Mouse (Mus musculus): ENCODE results near the gene Sorbs1. TPM values are rescaled to one million over a fixed set of nuclear protein-coding genes. Genes with fewer than 3 reads are reported as not detected.

Gene Sorbs1
- polyA plus RNA-seq, 1 experiment from 2014 or later, result 97.2 TPM

- H3K4me2 ChIP-seq (replicated peaks; ENCODE audit: low read depth, low read length), result no peak overlapping the region
- H3K36me3 ChIP-seq (ENCODE audit: control insufficient read depth, insufficient read depth, low read length), result no peaks in the 10 kb centered on the region
- H3K4me3 ChIP-seq (ENCODE audit: low read depth, low read length), result no peak overlapping the region
- H3K9ac ChIP-seq (ENCODE audit: low read depth, low read length), result no peak overlapping the region
- DNase-seq (ENCODE audit: low spot score), result no peak
- no peaks in the 10 kb centered on the region for H3K9me3 ChIP-seq (ENCODE audit: control insufficient read depth, low read length)
- no peak overlapping the region for H3K27ac ChIP-seq (ENCODE audit: low read depth, low read length)
- 70% methylated on average over 6 of the region's 6 CpGs for WGBS
- ATAC-seq (ENCODE audit: low FRiP score), result no peak
- H3K4me1 ChIP-seq (replicated peaks; ENCODE audit: control insufficient read depth, insufficient read depth, low read length), result peaks cover 2% of the 10 kb centered on the region; the same call in 1 of the 2 replicates
- H3K27me3 ChIP-seq (ENCODE audit: control insufficient read depth, insufficient read depth, low read length), result no peaks in the 10 kb centered on the region
Measured at GRCm38 (mm10) chr19:40462892-40463291, 50.7 kb downstream of the Sorbs1 start.

GRCm38 (mm10) chr19:40462481-40462880 is 51.1 kb downstream of the Sorbs1 start:
- ATAC-seq (ENCODE audit: low FRiP score) (no peak), DNase-seq (ENCODE audit: low spot score) (no peak)
- H3K4me2 ChIP-seq (replicated peaks; ENCODE audit: low read depth, low read length), result no peak overlapping the region
- 75% methylated on average over 2 of the region's 2 CpGs for WGBS
- no peaks in the 10 kb centered on the region for H3K36me3 ChIP-seq (ENCODE audit: control insufficient read depth, insufficient read depth, low read length)
- H3K4me1 ChIP-seq (replicated peaks; ENCODE audit: control insufficient read depth, insufficient read depth, low read length), result peaks cover 2% of the 10 kb centered on the region; the same call in 1 of the 2 replicates
- H3K27ac ChIP-seq (ENCODE audit: low read depth, low read length), result no peak overlapping the region
- H3K27me3 ChIP-seq (ENCODE audit: control insufficient read depth, insufficient read depth, low read length), result no peaks in the 10 kb centered on the region
- H3K9ac ChIP-seq (ENCODE audit: low read depth, low read length), result no peak overlapping the region
- H3K4me3 ChIP-seq (ENCODE audit: low read depth, low read length), result no peak overlapping the region
- no peaks in the 10 kb centered on the region for H3K9me3 ChIP-seq (ENCODE audit: control insufficient read depth, low read length)

GRCm38 (mm10) chr19:40461662-40462061 is 51.9 kb downstream of the Sorbs1 start:
- H3K4me3 ChIP-seq (ENCODE audit: low read depth, low read length), result no peak overlapping the region
- no peak overlapping the region for H3K4me2 ChIP-seq (replicated peaks; ENCODE audit: low read depth, low read length)
- H3K9me3 ChIP-seq (ENCODE audit: control insufficient read depth, low read length), result no peaks in the 10 kb centered on the region
- no peak overlapping the region for H3K27ac ChIP-seq (ENCODE audit: low read depth, low read length)
- ATAC-seq (ENCODE audit: low FRiP score), result no peak
- no peak for DNase-seq (ENCODE audit: low spot score)
- WGBS, result 63% methylated on average over 1 of the region's 1 CpGs
- peaks cover 2% of the 10 kb centered on the region; the same call in 1 of the 2 replicates for H3K4me1 ChIP-seq (replicated peaks; ENCODE audit: control insufficient read depth, insufficient read depth, low read length)
- no peaks in the 10 kb centered on the region for H3K36me3 ChIP-seq (ENCODE audit: control insufficient read depth, insufficient read depth, low read length)
- no peaks in the 10 kb centered on the region for H3K27me3 ChIP-seq (ENCODE audit: control insufficient read depth, insufficient read depth, low read length)
- no peak overlapping the region for H3K9ac ChIP-seq (ENCODE audit: low read depth, low read length)

GRCm38 (mm10) chr19:40460854-40461490 is 52.6 kb downstream of the Sorbs1 start:
- H3K27ac ChIP-seq (ENCODE audit: low read depth, low read length), result no peak overlapping the region
- H3K9ac ChIP-seq (ENCODE audit: low read depth, low read length), result no peak overlapping the region
- no peaks in the 10 kb centered on the region for H3K9me3 ChIP-seq (ENCODE audit: control insufficient read depth, low read length)
- H3K4me1 ChIP-seq (replicated peaks; ENCODE audit: control insufficient read depth, insufficient read depth, low read length), result peaks cover 2% of the 10 kb centered on the region; the same call in 1 of the 2 replicates
- DNase-seq (ENCODE audit: low spot score) (no peak), ATAC-seq (ENCODE audit: low FRiP score) (no peak)
- H3K36me3 ChIP-seq (ENCODE audit: control insufficient read depth, insufficient read depth, low read length), result no peaks in the 10 kb centered on the region
- no peak overlapping the region for H3K4me2 ChIP-seq (replicated peaks; ENCODE audit: low read depth, low read length)
- WGBS, result 67% methylated on average over 9 of the region's 9 CpGs
- no peaks in the 10 kb centered on the region for H3K27me3 ChIP-seq (ENCODE audit: control insufficient read depth, insufficient read depth, low read length)
- no peak overlapping the region for H3K4me3 ChIP-seq (ENCODE audit: low read depth, low read length)

GRCm38 (mm10) chr19:40459338-40459737 is 54.2 kb downstream of the Sorbs1 start:
- Histone ChIP-seq H3K27me3 (ENCODE audit: control insufficient read depth, insufficient read depth, low read length) (no peaks in the 10 kb centered on the region), H3K9me3 (ENCODE audit: control insufficient read depth, low read length) (no peaks in the 10 kb centered on the region), H3K4me2 (replicated peaks; ENCODE audit: low read depth, low read length) (no peak overlapping the region), H3K9ac (ENCODE audit: low read depth, low read length) (no peak overlapping the region), H3K4me1 (replicated peaks; ENCODE audit: control insufficient read depth, insufficient read depth, low read length) (peaks cover 2% of the 10 kb centered on the region; the same call in 1 of the 2 replicates), H3K27ac (ENCODE audit: low read depth, low read length) (no peak overlapping the region), H3K4me3 (ENCODE audit: low read depth, low read length) (no peak overlapping the region), H3K36me3 (ENCODE audit: control insufficient read depth, insufficient read depth, low read length) (no peaks in the 10 kb centered on the region)
- ATAC-seq (ENCODE audit: low FRiP score), result no peak
- WGBS, result 72% methylated on average over 1 of the region's 1 CpGs
- no peak for DNase-seq (ENCODE audit: low spot score)

GRCm38 (mm10) chr19:40458806-40459205 is 54.8 kb downstream of the Sorbs1 start:
- 88% methylated on average over 3 of the region's 3 CpGs for WGBS
- H3K27me3 ChIP-seq (ENCODE audit: control insufficient read depth, insufficient read depth, low read length), result no peaks in the 10 kb centered on the region

GRCm38 (mm10) chr19:40455248-40455647 is 58.3 kb downstream of the Sorbs1 start:
- H3K9ac ChIP-seq (ENCODE audit: low read depth, low read length), result no peak overlapping the region
- H3K27me3 ChIP-seq (ENCODE audit: control insufficient read depth, insufficient read depth, low read length), result no peaks in the 10 kb centered on the region
- ATAC-seq (ENCODE audit: low FRiP score) (no peak), DNase-seq (ENCODE audit: low spot score) (no peak)
- WGBS, result 91% methylated on average over 4 of the region's 4 CpGs
- H3K36me3 ChIP-seq (ENCODE audit: control insufficient read depth, insufficient read depth, low read length), result no peaks in the 10 kb centered on the region
- H3K4me3 ChIP-seq (ENCODE audit: low read depth, low read length), result no peak overlapping the region
- H3K4me1 ChIP-seq (replicated peaks; ENCODE audit: control insufficient read depth, insufficient read depth, low read length), result no peaks in the 10 kb centered on the region
- no peak overlapping the region for H3K4me2 ChIP-seq (replicated peaks; ENCODE audit: low read depth, low read length)
- H3K27ac ChIP-seq (ENCODE audit: low read depth, low read length), result no peak overlapping the region
- no peaks in the 10 kb centered on the region for H3K9me3 ChIP-seq (ENCODE audit: control insufficient read depth, low read length)

More at GRCm38 (mm10) chr19:40458806-40459205, 54.8 kb downstream of the Sorbs1 start:
- no peak for ATAC-seq (ENCODE audit: low FRiP score)
- Histone ChIP-seq H3K4me1 (replicated peaks; ENCODE audit: control insufficient read depth, insufficient read depth, low read length) (peaks cover 2% of the 10 kb centered on the region; the same call in 1 of the 2 replicates), H3K27ac (ENCODE audit: low read depth, low read length) (no peak overlapping the region), H3K4me2 (replicated peaks; ENCODE audit: low read depth, low read length) (no peak overlapping the region), H3K9me3 (ENCODE audit: control insufficient read depth, low read length) (no peaks in the 10 kb centered on the region), H3K4me3 (ENCODE audit: low read depth, low read length) (no peak overlapping the region), H3K9ac (ENCODE audit: low read depth, low read length) (no peak overlapping the region), H3K36me3 (ENCODE audit: control insufficient read depth, insufficient read depth, low read length) (no peaks in the 10 kb centered on the region)
- no peak for DNase-seq (ENCODE audit: low spot score)

- no peak for ATAC-seq (ENCODE audit: low FRiP score)
- H3K27me3 ChIP-seq (ENCODE audit: control insufficient read depth, insufficient read depth, low read length), result no peaks in the 10 kb centered on the region
- H3K9ac ChIP-seq (ENCODE audit: low read depth, low read length), result no peak overlapping the region
- no peak overlapping the region for H3K4me2 ChIP-seq (replicated peaks; ENCODE audit: low read depth, low read length)
- no peak for DNase-seq (ENCODE audit: low spot score)
- H3K36me3 ChIP-seq (ENCODE audit: control insufficient read depth, insufficient read depth, low read length), result no peaks in the 10 kb centered on the region
- H3K27ac ChIP-seq (ENCODE audit: low read depth, low read length), result no peak overlapping the region
- 92% methylated on average over 4 of the region's 4 CpGs for WGBS
- no peaks in the 10 kb centered on the region for H3K9me3 ChIP-seq (ENCODE audit: control insufficient read depth, low read length)
- no peaks in the 10 kb centered on the region for H3K4me1 ChIP-seq (replicated peaks; ENCODE audit: control insufficient read depth, insufficient read depth, low read length)
- no peak overlapping the region for H3K4me3 ChIP-seq (ENCODE audit: low read depth, low read length)
Measured at GRCm38 (mm10) chr19:40454096-40454495, 59.5 kb downstream of the Sorbs1 start.

- H3K9me3 ChIP-seq (ENCODE audit: control insufficient read depth, low read length), result no peaks in the 10 kb centered on the region
- no peaks in the 10 kb centered on the region for H3K36me3 ChIP-seq (ENCODE audit: control insufficient read depth, insufficient read depth, low read length)
- WGBS, result 100% methylated on average over 2 of the region's 2 CpGs
- no peak overlapping the region for H3K4me3 ChIP-seq (ENCODE audit: low read depth, low read length)
- ATAC-seq (ENCODE audit: low FRiP score) (no peak), DNase-seq (ENCODE audit: low spot score) (no peak)
- no peak overlapping the region for H3K4me2 ChIP-seq (replicated peaks; ENCODE audit: low read depth, low read length)
- H3K27ac ChIP-seq (ENCODE audit: low read depth, low read length), result no peak overlapping the region
- H3K27me3 ChIP-seq (ENCODE audit: control insufficient read depth, insufficient read depth, low read length), result no peaks in the 10 kb centered on the region
- no peaks in the 10 kb centered on the region for H3K4me1 ChIP-seq (replicated peaks; ENCODE audit: control insufficient read depth, insufficient read depth, low read length)
- no peak overlapping the region for H3K9ac ChIP-seq (ENCODE audit: low read depth, low read length)
Measured at GRCm38 (mm10) chr19:40452201-40452600, 61.4 kb downstream of the Sorbs1 start.

Data from hindbrain, embryonic 11.5 days (tissue).